Mouse (Mus musculus): ENCODE measurements around the gene Fgfr2. TPM values are rescaled to one million over a fixed set of nuclear protein-coding genes. Genes with fewer than 3 reads are reported as not detected.
A peak's percentile ranks its signal among the peaks of the same experiment; 100 is the strongest.

The Fgfr2 gene
- total RNA-seq, 2 experiments from 2014 or later: 27.3 to 32.7 TPM

DNA sequence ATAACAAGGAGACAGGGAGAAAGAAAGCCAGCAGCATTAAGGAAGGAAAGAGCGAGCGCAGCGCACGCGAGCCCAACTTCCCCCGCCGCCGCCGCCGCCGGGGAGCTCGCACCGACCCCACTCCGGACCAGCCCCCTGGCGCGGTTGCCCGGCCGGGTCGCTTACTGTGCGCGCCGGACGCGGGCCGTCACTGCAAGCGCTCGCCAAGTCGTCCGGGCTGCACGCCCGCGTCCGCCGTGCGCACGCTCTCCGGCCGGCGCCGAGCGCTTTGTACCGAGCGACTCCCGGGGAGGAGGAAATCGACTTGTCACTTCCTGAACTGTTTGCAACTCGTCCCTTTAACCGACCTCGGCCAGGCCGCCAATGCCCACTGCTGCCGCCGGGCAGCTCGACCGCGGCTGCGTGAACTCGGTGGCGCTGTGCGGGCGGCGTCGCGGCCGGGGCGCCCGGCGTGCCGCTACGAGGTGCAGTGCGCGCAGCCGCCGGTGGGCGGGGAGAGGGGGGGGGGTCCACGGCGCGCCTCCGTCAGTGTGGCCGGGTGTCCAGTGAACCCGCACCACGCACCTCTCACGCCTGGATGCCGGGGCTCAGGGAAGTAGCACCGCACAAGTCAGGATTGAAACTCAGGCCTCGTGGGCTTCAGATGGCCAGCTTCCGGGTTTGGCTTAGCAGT, 309.6 kb downstream of the Fgfr2 start, which contains the start of gene Fam53b:
Fam53b (minus strand) TSS at position 471 of the 673 bp plus-strand sequence.
- intact Hi-C loops (cut with DNase I): loop anchor here (5.0 kb wide), 1 partner anchor 39 kb away; the partner anchor contains the start of gene Eef1akmt2
- peak; percentile 41 to 69 for DNase-seq (ENCODE audit: low spot score in 2 of 2)

DNA sequence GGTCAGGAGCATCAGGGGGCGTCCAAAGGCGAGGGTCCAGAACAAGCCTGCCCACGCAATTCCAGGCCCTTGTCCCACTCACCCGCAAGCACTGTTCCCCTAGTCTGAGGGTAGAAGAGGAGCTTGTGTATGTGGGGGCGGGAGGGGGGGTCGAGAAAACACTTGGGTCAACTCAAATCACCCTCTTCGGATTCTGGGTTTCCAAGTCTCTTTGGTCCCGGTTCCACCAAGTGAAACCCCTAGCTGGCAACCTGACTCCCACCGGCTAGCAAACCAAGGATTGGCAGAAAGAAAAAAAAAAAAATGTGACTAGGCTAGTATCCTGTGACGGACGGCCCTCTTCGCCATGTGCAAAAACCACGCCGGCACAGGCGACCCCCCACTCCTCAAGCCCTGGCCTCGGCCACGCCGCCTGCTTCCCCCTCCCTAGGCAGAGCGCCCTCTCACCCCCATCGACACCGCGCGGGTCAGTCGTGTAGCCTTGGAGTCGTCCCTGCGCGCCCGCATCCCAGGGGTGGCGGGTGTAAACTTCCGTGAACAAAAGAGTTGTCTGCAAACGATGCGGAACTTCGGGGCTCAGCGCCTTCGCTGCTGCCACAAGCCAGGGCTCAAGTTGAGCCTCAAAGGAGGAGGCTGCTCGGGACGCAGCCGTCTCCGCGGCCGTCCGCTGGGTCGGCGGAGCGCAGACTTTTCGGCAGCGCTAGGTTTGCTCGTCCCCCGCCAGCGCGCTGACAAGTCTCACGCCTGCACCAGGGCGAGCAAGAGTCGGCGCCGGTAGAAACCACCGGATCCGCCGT, 310.3 kb downstream of the Fgfr2 start:
- peak in 1 of 2 experiments; percentile 49 for DNase-seq (ENCODE audit: low spot score in 2 of 2)
- intact Hi-C loops (cut with DNase I): loop anchor here (5.0 kb wide), 1 partner anchor 39 kb away; the partner anchor contains the start of gene Eef1akmt2

DNA sequence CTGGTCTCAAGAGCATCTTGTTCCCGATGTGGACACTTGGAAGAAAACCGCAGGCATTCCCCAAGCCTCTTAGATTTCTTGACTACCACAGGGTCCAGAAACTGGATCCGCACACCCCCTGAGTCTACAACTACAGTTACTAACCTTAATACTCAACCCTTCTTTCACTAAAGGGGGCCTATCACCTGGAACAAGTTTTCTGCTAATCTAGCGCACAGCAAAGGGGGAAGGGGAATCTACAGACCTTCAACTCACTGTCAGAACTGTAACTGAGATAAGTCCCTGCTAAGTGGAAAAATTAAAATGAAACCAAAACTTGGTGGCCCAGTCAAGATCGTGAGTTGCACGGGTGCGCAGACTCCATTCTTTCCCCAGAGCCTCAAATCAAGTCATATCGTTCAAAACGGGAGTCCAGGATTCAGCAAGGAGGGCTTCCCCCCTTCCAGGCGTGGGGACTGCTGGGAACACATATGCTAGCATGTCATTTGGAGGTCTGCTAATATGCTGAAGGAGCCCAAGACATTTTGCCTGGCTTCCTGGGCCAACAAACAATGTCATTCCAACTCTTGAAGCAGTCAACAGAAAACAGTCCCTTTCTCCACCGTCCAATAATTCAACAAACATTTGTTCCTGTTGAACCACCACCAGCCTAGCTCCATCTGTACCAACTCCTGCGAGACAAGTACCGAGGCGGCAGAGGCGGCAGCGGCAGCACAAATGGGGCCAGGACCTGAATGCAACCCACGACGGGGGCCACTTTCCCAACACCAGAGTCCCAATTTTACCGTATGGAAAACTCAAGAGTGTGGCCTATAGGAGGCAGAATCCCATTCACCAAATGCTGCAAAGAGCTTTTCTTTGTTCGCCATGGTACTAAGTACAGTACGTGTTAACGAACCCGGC, 311.2 kb downstream of the Fgfr2 start:
- intact Hi-C loops (cut with DNase I): loop anchor here (1.0 to 5.0 kb wide), 4 partner anchors 40 to 156 kb away; partner anchors contain the start of gene Eef1akmt2
- DNase-seq (ENCODE audit: low spot score in 2 of 2): no peak

DNA sequence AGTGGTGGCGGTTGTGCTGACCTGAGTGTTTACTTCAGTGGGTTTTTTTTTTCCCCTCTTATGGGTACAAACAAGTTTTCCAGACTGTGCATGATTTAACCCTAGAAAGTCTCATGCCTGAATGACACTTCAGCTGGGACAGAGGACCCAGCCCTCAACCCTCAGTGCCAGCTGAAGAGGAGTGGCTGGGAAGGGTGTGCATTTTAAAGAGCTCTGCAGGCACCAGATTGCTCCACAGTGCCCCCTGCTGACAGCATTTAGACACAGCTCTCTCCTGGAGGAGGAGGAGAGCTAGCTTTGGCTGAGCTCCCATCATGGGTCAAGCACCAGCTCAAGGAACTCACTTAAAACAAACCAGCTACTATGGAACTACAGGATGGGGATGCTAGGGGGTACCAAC, 312.3 kb downstream of the Fgfr2 start:
- peak; percentile 88 to 92 for DNase-seq (ENCODE audit: low spot score in 2 of 2)
- intact Hi-C loops (cut with DNase I): loop anchor here (1.0 to 5.0 kb wide), 4 partner anchors 41 to 155 kb away; partner anchors contain the start of gene Eef1akmt2

DNA sequence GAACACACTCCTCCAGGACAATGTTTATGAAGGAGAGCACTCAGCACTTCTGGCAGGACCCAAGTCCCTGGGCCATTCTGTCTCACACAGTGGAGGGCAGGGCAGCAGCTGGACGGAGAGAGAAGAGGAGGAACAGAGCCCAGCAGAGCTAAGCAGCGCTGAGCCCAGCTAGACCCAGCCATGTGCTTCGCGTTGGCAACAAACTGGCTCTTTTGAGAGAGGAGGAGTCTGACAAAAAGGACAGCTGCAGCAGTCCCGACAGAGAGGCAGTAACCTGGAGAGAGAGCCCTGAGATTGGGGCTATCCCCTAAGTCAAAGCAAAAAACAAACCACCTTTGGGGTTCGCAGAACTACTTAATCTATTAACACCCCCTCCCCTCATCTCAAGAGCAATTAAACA, 312.8 kb downstream of the Fgfr2 start:
- intact Hi-C loops (cut with DNase I): loop anchor here (2.0 to 5.0 kb wide), 2 partner anchors 42 to 90 kb away; partner anchors contain the start of gene Eef1akmt2
- peak; percentile 55 to 64 for DNase-seq (ENCODE audit: low spot score in 2 of 2)

DNA sequence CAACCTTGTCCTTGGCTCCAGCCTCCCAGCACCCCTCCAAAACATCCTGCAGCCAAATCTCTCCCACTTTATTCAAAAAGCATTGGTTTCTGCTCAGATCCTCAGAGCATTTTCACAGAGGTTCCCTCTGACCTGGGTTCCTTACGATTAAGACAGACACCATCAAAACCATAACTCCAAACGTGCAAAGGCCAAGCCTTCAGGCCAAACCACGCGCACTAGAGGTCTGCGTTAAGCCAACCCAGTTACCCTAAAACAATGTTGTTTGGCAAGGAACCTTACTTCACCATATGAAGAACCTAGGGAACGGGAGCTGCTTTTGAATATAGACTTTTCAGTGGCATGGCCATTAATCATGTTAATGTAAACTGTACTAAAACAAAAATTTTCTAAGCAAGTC, 313.4 kb downstream of the Fgfr2 start:
- no peak for DNase-seq (ENCODE audit: low spot score in 2 of 2)
- intact Hi-C loops (cut with DNase I): loop anchor here (2.0 to 5.0 kb wide), 2 partner anchors 43 to 89 kb away; partner anchors contain the start of gene Eef1akmt2

DNA sequence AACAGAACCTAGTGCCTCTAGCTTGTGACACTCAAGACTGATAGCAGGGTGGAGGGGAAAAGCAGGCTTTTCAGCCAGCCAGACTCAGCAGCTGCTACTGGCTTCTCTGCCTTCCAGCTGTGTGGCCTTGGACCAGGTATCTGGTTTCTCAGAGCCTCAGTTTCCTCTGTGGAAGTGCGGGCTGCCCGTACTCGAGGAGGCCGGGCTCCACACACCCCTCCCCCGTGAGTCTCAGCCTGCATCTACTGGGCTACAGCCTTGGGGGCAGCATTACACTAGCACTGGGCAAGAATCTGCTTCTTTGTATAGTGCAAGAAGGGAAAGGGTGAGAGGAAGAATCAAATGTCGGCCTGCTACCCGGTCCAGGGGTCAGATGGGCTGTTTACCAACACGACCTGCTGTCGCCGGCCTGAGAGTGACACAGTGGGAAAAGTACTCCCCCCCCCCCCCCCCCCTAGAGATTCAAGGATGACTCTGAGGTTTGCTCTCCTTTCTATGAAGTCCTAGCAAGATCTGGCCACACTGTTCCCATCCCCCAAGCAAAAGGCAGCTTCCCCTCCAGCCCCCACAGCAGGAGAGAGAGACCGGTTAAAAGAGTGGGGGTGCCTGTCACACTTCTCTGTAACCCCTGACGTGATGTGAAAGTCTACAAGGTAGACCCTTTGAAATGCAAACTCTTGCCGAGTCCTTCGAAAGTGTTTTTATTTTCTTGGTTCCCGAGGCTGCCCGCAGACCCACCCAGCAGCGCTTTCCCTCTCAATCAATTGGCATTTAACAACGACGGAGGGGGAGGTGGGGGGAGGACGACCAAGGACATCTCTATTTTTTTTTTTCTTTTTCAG, 314.1 kb downstream of the Fgfr2 start:
- DNase-seq (ENCODE audit: low spot score in 2 of 2): peak in 1 of 2 experiments; percentile 41

DNA sequence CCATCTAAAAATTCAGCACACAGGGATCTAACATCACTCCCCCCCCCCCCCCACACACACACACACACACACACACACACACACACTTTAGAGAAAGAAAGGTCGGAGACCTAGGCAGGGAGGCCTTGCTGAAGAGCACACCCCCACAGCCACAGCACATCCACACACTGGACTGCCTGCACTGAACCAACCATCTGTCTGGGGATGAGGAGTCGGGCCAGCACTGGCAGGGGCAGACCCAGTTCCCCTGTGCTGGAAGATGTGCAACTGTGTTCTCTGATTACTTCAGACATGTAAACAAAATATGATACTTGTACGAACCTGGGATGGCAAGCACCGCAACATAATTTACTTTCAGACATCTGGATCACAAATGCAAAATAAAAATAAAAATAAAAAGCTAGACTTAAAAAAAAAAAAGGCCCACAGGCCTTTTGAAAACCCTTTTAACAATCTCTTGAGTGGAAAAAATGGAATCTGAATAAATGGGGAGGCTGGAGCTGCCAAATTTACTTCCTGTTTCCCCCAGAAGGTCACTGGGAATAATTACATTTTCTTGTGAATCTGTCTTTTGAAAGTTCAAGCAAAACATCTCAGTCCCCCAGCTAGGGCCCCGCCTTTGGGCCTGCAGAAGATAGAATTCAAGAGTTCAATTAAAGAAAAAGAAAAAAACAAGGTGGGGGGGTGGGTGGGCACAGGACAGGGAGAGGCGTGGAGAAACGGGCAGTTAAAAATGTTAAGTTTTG, 314.9 kb downstream of the Fgfr2 start:
- DNase-seq (ENCODE audit: low spot score in 2 of 2): no peak
- intact Hi-C loops (cut with DNase I): no loop called here

More for the DNA sequence above, 314.1 kb downstream of the Fgfr2 start:
- intact Hi-C loops (cut with DNase I): no loop called here

DNA sequence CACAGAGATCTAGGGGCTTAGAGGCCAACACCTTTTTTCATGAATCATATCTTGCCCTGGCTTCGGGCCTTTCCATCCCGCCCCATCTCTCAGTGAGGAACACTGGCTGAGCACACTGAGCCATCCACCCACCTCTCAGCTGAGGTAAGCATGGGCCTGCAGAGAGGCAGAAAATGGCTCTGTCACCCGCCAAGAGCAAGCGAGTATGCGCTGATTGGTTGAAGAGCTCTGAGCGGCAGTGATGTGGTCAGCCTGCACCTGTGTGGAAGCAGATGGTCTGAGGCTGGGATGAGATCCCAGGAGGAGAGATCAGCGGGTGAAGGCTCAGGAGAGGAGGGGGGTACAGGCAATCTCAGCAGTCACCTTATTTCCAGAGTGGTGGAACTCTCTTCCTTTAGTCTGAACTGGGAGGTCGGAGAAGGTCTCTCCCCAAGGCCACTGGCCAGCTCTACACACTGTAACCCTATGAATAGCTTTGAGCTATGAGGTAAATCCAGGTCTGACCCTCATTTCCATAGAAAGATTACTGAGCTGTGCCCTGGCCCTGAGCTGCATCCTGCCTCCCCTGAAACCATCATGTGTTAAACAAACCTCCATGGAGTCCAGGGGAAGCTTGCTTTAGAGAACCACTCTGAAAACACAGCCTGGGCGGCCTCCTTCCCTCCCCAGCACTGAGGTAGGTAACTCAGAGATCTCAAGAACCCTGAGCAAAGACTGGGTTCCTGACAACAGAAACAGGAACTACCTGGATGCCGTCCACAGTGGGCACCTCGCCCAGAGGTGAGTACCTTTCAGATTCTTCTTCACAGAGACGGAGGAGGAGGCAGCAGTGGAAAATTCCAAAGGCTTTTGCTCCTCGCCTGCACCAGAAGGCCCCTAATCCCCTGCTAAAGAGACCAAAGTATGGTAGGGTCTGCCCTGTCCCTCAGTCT, 316.0 kb downstream of the Fgfr2 start:
- no peak for DNase-seq (ENCODE audit: low spot score in 2 of 2)
- intact Hi-C loops (cut with DNase I): no loop called here

DNA sequence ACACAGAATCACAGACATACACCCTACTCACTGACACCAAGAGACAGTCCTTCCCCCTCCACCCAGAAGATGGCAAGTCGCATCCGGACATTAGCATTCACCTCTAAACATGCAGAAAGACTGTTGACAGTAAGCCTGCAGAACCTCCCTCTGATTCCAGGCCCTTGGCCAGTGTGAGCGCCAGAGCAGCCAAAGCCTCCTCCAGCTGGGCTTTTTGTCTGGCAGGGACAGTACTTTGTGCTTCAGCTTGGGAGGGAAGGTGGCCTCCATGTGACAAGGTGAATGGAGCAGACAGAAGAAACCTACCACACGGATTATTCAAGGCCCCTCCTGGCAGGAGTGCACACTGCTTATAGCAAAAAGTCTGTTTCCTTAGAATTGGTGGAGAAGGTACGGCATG, 316.9 kb downstream of the Fgfr2 start:
- intact Hi-C loops (cut with DNase I): no loop called here
- DNase-seq (ENCODE audit: low spot score in 2 of 2): no peak

DNA sequence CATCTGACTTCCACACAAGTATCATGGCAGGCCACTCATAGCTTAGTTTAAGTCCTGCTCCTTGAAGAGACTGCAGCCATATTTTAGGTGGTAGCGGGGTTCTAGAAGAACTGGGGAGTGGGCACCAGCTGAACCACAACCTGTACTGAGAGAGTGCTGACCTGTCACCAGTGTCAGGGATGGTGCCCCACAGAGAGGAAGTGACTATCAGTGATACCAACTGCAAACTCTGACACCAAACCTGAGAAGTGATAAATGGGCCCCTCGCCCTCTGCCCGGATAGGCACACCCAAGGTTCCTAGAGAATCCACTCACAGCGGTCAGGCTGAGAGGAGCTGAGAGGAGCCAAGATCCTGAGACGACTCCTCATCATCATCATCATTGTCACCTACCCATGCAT, 318.2 kb downstream of the Fgfr2 start:
- no peak for DNase-seq (ENCODE audit: low spot score in 2 of 2)
- intact Hi-C loops (cut with DNase I): no loop called here

DNA sequence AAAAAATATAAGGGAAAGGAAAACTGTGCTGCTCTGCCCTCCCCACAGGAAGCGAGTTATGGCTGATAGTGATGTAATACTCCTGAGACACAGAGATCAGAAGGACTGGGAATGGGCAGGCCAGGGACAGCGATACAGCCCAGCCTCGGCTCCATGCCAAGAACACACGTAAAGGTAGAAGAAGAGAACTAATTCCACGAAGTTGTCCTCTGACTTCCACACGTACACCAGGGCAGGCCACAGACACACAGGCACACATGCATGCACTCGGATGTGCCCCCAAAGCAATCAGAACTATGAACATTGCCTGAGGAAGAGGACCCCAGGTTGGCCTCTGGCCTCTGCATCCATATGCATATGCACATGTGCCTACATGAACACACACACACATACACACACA, 318.7 kb downstream of the Fgfr2 start:
- intact Hi-C loops (cut with DNase I): no loop called here
- no peak for DNase-seq (ENCODE audit: low spot score in 2 of 2)

DNA sequence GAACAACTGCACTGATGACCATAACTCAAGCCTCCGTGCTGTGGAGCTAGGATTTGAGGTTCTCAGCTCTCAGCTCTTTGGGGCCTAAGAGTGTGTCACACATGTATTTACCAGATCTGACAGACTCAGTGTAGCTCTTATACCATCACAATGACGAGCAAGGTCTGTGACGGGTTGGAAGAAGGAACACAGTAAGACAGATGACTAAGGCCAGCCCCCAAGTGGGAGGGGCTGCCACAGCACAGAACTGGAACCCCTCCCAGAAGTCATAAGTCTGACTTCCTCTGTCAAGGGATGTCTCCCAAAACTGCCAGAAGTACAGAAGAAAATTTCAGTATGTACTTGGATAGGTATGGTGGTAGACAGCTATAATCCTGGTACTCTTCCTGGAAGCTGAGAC, 319.2 kb downstream of the Fgfr2 start:
- DNase-seq (ENCODE audit: low spot score in 2 of 2): no peak
- intact Hi-C loops (cut with DNase I): no loop called here

DNA sequence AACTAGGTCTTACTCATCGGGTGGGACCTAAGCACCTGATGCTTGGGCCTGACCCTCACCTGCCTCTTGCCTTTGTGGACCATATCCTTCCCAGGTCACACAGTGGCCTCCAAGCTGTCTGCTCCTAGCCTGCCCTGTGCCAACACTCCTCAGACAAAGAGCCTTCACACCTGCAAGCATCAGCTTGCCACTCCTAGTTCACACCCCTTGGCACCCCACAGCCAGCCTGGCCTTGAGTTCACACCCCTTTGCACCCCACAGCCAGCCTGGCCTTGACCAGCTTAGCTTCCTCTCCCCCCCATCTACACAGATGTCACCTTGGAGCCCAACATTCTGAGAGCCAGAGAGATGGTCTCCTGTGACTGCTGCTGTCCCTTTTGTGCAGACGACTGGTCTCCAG, 319.8 kb downstream of the Fgfr2 start:
- no peak for DNase-seq (ENCODE audit: low spot score in 2 of 2)
- intact Hi-C loops (cut with DNase I): no loop called here

DNA sequence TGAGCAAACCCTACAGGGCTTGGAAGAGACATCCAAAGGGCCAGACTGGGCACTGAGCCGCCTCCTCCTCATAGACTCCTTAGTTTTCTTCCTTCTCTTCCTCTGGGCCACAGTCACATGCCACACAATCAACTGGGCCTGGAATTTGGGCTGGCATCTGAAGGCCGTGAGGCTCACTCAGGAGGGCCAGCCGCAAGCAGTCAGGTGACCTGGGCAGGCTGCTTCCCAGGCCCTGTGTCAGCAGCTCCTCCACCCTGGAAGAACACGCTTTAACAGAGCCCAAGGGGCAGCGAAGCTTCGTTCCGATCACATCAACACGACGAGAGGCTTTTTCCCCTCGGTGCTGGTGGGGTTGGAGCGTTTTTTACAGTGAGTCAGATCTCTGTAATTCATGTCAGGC, 320.5 kb downstream of the Fgfr2 start:
- intact Hi-C loops (cut with DNase I): no loop called here
- DNase-seq (ENCODE audit: low spot score in 2 of 2): no peak

DNA sequence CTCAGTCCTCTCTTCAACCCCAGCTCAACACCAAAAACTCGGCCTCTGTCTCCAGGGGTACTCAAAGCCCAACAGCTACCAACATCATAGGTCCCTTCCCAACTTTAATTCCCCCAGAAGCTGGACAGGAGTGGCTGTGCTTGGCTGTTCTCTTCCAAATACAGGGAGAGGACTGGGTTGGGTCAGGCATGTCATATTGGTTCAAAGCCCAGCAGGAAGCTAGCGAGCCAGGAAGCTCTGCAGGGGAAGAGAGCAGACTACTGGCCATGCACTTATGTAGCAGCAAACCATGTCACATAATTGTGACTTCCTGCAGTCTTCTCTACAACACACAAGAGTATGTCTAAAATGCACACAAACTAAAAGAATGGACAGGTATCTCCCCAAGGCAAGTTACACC, 321.1 kb downstream of the Fgfr2 start:
- intact Hi-C loops (cut with DNase I): no loop called here
- DNase-seq (ENCODE audit: low spot score in 2 of 2): no peak

DNA sequence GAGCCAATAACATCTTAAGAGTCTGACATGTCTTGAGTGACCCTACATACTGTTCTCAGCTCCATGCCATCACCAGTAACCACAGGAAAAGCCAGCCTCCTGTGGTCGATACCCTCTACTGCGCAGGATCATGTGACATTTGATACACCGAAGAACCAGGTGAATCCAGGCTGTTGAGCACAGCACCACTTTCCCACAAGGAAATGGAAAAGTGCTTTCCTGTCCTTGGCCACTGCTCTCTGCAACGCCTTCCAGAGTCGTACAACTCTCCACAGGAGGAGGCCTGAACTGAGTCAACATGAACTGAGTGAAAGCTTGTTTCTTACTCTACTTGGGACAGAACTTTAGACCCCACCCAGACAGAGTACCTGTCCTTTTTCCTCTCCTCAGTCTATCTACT, 321.6 kb downstream of the Fgfr2 start:
- intact Hi-C loops (cut with DNase I): no loop called here
- DNase-seq (ENCODE audit: low spot score in 2 of 2): no peak
